Mouse (Mus musculus) ES-E14 (cell line): ENCODE measurements around the gene Pnpla2. TPM values are rescaled to one million over a fixed set of nuclear protein-coding genes. Genes with fewer than 3 reads are reported as not detected.

ENCODE experiments used
- DNase-seq: peaks from one replicate; pipeline ENCODE4 v3.0.0-alpha.2; 2013; ENCODE audit warnings: low read depth, low spot score
- H3K27ac ChIP-seq: 2 replicates; pipeline ENCODE4 v1.5.1; 2012; ENCODE audit warnings: low read depth, mild to moderate bottlenecking, low read length, moderate library complexity, mixed read lengths; ENCODE audit not compliant: poor library complexity, insufficient read depth, severe bottlenecking
- H3K36me3 ChIP-seq: 2 replicates; pipeline ENCODE4 v1.6.1; 2012; ENCODE audit warnings: mild to moderate bottlenecking, low read length, moderate library complexity, mixed read lengths; ENCODE audit not compliant: control insufficient read depth, poor library complexity, insufficient read depth, severe bottlenecking
- H3K4me1 ChIP-seq, 2 experiments: fragments of 150-350 bp in 1 of 2; sonication (generic) in 1 of 2; 2 replicates each; pipeline ENCODE4 v1.6.1; 2012; ENCODE audit warnings: low read length in 2 of 2, mild to moderate bottlenecking in 1 of 2, mixed read lengths in 1 of 2; ENCODE audit not compliant: control insufficient read depth in 2 of 2, insufficient read depth in 2 of 2, poor library complexity in 1 of 2
- H3K4me3 ChIP-seq, 2 experiments: fragments of 150-350 bp in 1 of 2; sonication (generic) in 1 of 2; 2 replicates each; pipeline ENCODE4 v1.5.1; 2012; ENCODE audit warnings: low read length in 2 of 2, low read depth in 1 of 2, mild to moderate bottlenecking in 1 of 2, mixed read lengths in 1 of 2; ENCODE audit not compliant: insufficient read depth in 1 of 2, poor library complexity in 1 of 2, severe bottlenecking in 1 of 2
- H3K9ac ChIP-seq: 2 replicates; pipeline ENCODE4 v1.6.1; 2012; ENCODE audit warnings: low read depth, mild to moderate bottlenecking, low read length, mixed read lengths; ENCODE audit not compliant: poor library complexity, insufficient read depth, severe bottlenecking
- H3K9me3 ChIP-seq: fragments of 150-350 bp; sonication (generic); 2 replicates; pipeline ENCODE4 v1.6.1; 2012; ENCODE audit warnings: low read depth, mild to moderate bottlenecking, low read length; ENCODE audit not compliant: control insufficient read depth, insufficient read depth
- CHD2 ChIP-seq: IDR thresholded peaks from 2 replicates; pipeline ENCODE4 v1.6.1; 2014; ENCODE audit warnings: mild to moderate bottlenecking, low read depth, low read length, inconsistent platforms
- HCFC1 ChIP-seq: IDR thresholded peaks from 2 replicates; pipeline ENCODE4 v1.6.1; 2012; ENCODE audit warnings: low read length, inconsistent platforms, borderline replicate concordance; ENCODE audit not compliant: insufficient read depth
- MAFK ChIP-seq: IDR thresholded peaks from 2 replicates; pipeline ENCODE4 v1.6.1; 2014; ENCODE audit warnings: mild to moderate bottlenecking, low read depth, low read length, inconsistent platforms; ENCODE audit not compliant: insufficient read depth
- ZC3H11A ChIP-seq: IDR thresholded peaks from 2 replicates; pipeline ENCODE4 v1.6.1; 2012; ENCODE audit warnings: low read depth, mild to moderate bottlenecking, inconsistent platforms, low read length, borderline replicate concordance
- ZNF384 ChIP-seq: IDR thresholded peaks from 2 replicates; pipeline ENCODE4 v1.6.1; 2012; ENCODE audit warnings: low read depth, low read length, inconsistent platforms
- in situ Hi-C, 2 experiments: fragments of 600-800 bp; cut with MboI; formaldehyde crosslinking; loops; one replicate each; pipeline ENCODE4 v1.15.1; 2025; ENCODE audit warnings: low sequenced_read_pairs in 2 of 2, inconsistent platforms in 1 of 2; ENCODE audit not compliant: unreplicated experiment in 2 of 2
- total RNA-seq: library from RNA; depleted of rRNA; stranded (reverse); fragments of 300-350 nt; gene quantifications from 2 replicates; pipeline ENCODE4 v1.2.3, GENCODE M21; 2012

Pnpla2 gene
- total RNA-seq, 1 experiment: 12.7 TPM

- H3K4me3 ChIP-seq: no peak overlapping the region
- H3K27ac ChIP-seq: no peak overlapping the region
- H3K9me3 ChIP-seq: no peaks in the 10 kb centered on the region
- TF ChIP-seq MAFK: peak; percentile 78
- TF ChIP-seq CHD2: no peak
- no peak for TF ChIP-seq ZNF384
- no peaks in the 10 kb centered on the region for H3K36me3 ChIP-seq
- no peak for DNase-seq
- in situ Hi-C loops: no loop called here
- no peaks in the 10 kb centered on the region for H3K4me1 ChIP-seq
- H3K9ac ChIP-seq: no peak overlapping the region
These were observed 47.0 kb downstream of the Pnpla2 start for GRCm38 (mm10) chr7:141501820-141502555.

DNA sequence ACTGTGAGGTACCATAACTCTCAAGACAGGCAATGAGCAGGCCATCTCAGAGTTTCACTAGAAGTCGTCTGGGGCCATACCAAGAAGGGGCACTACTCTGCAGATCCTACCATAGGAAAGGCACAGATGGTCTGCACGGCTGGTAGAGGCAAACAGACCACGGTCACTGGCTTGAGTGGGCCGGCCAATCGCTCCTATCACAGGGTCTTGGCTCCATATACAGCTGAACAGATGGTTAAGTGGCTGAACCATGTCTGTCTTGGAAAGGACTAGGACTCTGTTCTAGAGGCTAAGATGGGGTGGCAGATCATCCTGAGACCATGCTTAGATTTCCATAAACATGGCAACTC is 47.5 kb downstream of the Pnpla2 start:
- in situ Hi-C loops: no loop called here
- Histone ChIP-seq H3K9me3 (no peaks in the 10 kb centered on the region), H3K4me3 (no peak overlapping the region), H3K36me3 (no peaks in the 10 kb centered on the region), H3K4me1 (no peaks in the 10 kb centered on the region), H3K9ac (no peak overlapping the region), H3K27ac (no peak overlapping the region)
- TF ChIP-seq HCFC1 (no peak), MAFK (no peak), ZC3H11A (no peak), ZNF384 (no peak), CHD2 (no peak)
- DNase-seq: no peak

- no peak for DNase-seq
- Histone ChIP-seq H3K4me3 (no peak overlapping the region), H3K36me3 (no peaks in the 10 kb centered on the region; the same call in 1 of the 2 replicates), H3K9me3 (no peaks in the 10 kb centered on the region), H3K27ac (no peak overlapping the region), H3K9ac (no peak overlapping the region), H3K4me1 (no peaks in the 10 kb centered on the region)
- in situ Hi-C loops: no loop called here
- no peak for TF ChIP-seq ZNF384
- no peak for TF ChIP-seq ZC3H11A
- no peak for TF ChIP-seq MAFK
- no peak for TF ChIP-seq CHD2
- no peak for TF ChIP-seq HCFC1
These were observed 51.3 kb downstream of the Pnpla2 start for GRCm38 (mm10) chr7:141506278-141506677.

- H3K36me3 ChIP-seq: no peaks in the 10 kb centered on the region; the same call in 1 of the 2 replicates
- no peak for DNase-seq
These were observed 53.2 kb downstream of the Pnpla2 start for GRCm38 (mm10) chr7:141508160-141508559.

More at GRCm38 (mm10) chr7:141508160-141508559, 53.2 kb downstream of the Pnpla2 start:
- TF ChIP-seq ZNF384 (no peak), HCFC1 (no peak), CHD2 (no peak), ZC3H11A (no peak), MAFK (no peak)
- no peaks in the 10 kb centered on the region for H3K9me3 ChIP-seq
- H3K4me3 ChIP-seq: no peak overlapping the region
- no peak overlapping the region for H3K27ac ChIP-seq
- in situ Hi-C loops: no loop called here
- H3K4me1 ChIP-seq: peaks cover 0 to 3% of the 10 kb centered on the region in 2 experiments; a peak in 1 of 4 replicates
- H3K9ac ChIP-seq: no peak overlapping the region
